Mouse (Mus musculus) lung, adult 2 months (tissue): ENCODE results near the gene Baz2b.

Source experiments
- CTCF ChIP-seq: fragments of 200-500 bp; IDR thresholded peaks from 2 replicates; pipeline ENCODE4 v1.5.1; 2011; ENCODE audit warnings: mild to moderate bottlenecking, low read length, control low read depth; ENCODE audit not compliant: insufficient read depth
- POLR2A ChIP-seq: fragments of 200-500 bp; IDR thresholded peaks from 2 replicates; pipeline ENCODE4 v1.6.1; 2011; ENCODE audit warnings: low read depth, mild to moderate bottlenecking, control low read depth, low read length, borderline replicate concordance; ENCODE audit errors: extremely low read depth

DNA sequence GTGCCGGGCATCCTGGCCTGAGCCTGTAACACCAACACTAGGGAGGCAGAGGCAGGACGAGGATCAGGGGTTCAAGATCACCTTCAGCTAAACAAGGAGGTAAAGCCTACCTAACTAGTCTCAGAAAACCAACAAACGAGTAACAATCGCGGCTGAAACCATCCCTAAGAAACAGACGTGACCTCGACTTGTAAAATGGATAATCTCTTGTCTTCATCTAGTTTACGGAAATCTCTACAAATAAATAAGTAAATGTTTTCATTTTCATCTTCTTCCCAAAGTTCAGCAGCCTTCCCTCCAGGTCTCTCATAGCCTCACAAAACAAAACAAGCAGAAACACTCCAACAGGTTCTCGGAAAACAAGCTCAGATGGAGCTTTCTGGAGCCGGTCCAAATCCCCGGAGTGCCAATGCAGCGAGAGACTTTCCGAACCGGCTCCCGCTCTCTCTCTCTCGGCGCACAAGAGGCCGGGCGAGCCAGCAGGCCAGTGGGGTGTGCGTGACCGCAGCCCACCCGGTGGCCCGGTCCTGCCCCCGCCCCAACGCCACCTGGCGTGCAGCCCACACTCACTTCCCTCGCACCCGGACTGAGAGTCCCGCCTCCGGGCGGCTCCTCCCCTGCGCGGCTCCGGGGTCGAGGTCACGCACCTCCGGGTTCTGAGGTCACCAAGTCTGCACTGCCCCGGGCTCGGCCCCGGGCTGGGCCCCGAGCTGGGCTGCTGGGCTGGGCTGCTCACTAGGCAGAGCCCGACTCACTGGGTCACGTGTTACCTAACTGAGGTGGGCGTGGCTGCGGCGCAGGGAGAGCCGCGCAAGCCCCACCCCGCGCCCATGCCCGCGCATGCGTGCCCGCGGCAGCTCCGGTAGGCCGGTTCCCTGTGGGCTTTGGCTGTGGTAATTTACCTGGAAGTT is 327.6 kb downstream of the Baz2b start, which contains the start of gene Wdsub1:
- TF ChIP-seq POLR2A (peak; percentile 59; the same call in 1 of the 2 replicates), CTCF (no peak)
